Mouse (Mus musculus) C2C12 (cell line): ENCODE results near the gene Dhrs3. TPM values are rescaled to one million over a fixed set of nuclear protein-coding genes. Genes with fewer than 3 reads are reported as not detected.
A peak's percentile ranks its signal among the peaks of the same experiment; 100 is the strongest.

Experiments
- H3K27me3 ChIP-seq: one replicate; pipeline ENCODE4 v1.6.1; 2011; ENCODE audit not compliant: control insufficient read depth, insufficient read depth, insufficient read length
- H3K36me3 ChIP-seq: one replicate; pipeline ENCODE4 v1.6.1; 2011; ENCODE audit not compliant: control insufficient read depth, insufficient read depth
- H3K4me3 ChIP-seq: one replicate; pipeline ENCODE4 v1.5.1; 2011; ENCODE audit warnings: mild to moderate bottlenecking, control low read depth; ENCODE audit not compliant: poor library complexity, insufficient read depth, severe bottlenecking
- H3K79me2 ChIP-seq: one replicate; pipeline ENCODE4 v1.6.1; 2011; ENCODE audit not compliant: control insufficient read depth, insufficient read depth
- H3K79me3 ChIP-seq: one replicate; pipeline ENCODE4 v1.6.1; 2011; ENCODE audit warnings: low read depth, control low read depth
- H3ac ChIP-seq: one replicate; pipeline ENCODE3; 2011; ENCODE audit warnings: low read depth; ENCODE audit not compliant: control insufficient read depth, insufficient read length
- CEBPB ChIP-seq: IDR thresholded peaks from one replicate; pipeline ENCODE4 v1.6.1; 2011; ENCODE audit warnings: low read depth, mild to moderate bottlenecking, control low read depth, moderate library complexity
- CTCF ChIP-seq: IDR thresholded peaks from one replicate; pipeline ENCODE4 v1.5.1; 2011; ENCODE audit not compliant: control insufficient read depth, insufficient read depth, insufficient read length
- FOSL1 ChIP-seq: IDR thresholded peaks from one replicate; pipeline ENCODE4 v1.8.0; 2011; ENCODE audit warnings: mild to moderate bottlenecking, low read length; ENCODE audit not compliant: poor library complexity, insufficient read depth, severe bottlenecking
- MAX ChIP-seq: IDR thresholded peaks from one replicate; pipeline ENCODE4 v1.6.1; 2011; ENCODE audit warnings: mild to moderate bottlenecking, control low read depth
- MYOD1 ChIP-seq: IDR thresholded peaks from one replicate; pipeline ENCODE4 v1.6.1; 2011; ENCODE audit warnings: low read depth; ENCODE audit not compliant: control insufficient read depth, insufficient read length
- MYOG ChIP-seq: IDR thresholded peaks from one replicate; pipeline ENCODE4 v1.6.1; 2011; ENCODE audit not compliant: control insufficient read depth, insufficient read length; ENCODE audit errors: extremely low read depth
- USF1 ChIP-seq: IDR thresholded peaks from one replicate; pipeline ENCODE4 v1.6.1; 2011; ENCODE audit warnings: low read depth, mild to moderate bottlenecking, control low read depth, moderate library complexity
- long read RNA-seq, 2 experiments: library from polyadenylated mRNA; unstranded; transcript quantifications; one replicate each; pipeline ENCODE4 v2.0.0; 2019 to 2020
- polyA plus RNA-seq: library from polyadenylated mRNA; unstranded; fragments of >200 nt; fragmentation: generic; extraction: Trizol; gene quantifications from one replicate; pipeline ENCODE4 v1.2.1, GENCODE M21; 2012; ENCODE audit warnings: missing spikeins

The Dhrs3 gene
- 5.0 TPM for polyA plus RNA-seq
- long read RNA-seq, experiment 1, transcript Dhrs3-206 (6 exons, 2,337 nt) = major isoform, 16 of 25 reads
- long read RNA-seq, experiment 1, partial matches to known transcripts = 5 of 25 reads
- long read RNA-seq, experiment 1, other reads (novel, unspliced or antisense) = 3 of 25 reads
- long read RNA-seq, experiment 2, partial matches to known transcripts = 2 of 7 reads
- long read RNA-seq, experiment 2, other reads (novel, unspliced or antisense) = 0 of 7 reads

GRCm38 (mm10) chr4:144892133-144892936 is at the start of gene Dhrs3:
Gene Dhrs3, plus strand, starts transcription at chr4:144892827.
- Histone ChIP-seq H3K79me3 (no peaks in the 10 kb centered on the region), H3K79me2 (no peaks in the 10 kb centered on the region), H3K27me3 (no peaks in the 10 kb centered on the region), H3K36me3 (no peaks in the 10 kb centered on the region), H3K4me3 (peak within 1 kb of the TSS; percentile 28), H3ac (peak within 1 kb of the TSS; percentile 9)
- no peak for TF ChIP-seq MAX
- TF ChIP-seq MYOD1 = no peak
- no peak for TF ChIP-seq FOSL1
- no peak for TF ChIP-seq CTCF
- no peak for TF ChIP-seq MYOG
- TF ChIP-seq USF1 = no peak
- TF ChIP-seq CEBPB = no peak

- H3K79me3 ChIP-seq = no peaks in the 10 kb centered on the region
- no peaks in the 10 kb centered on the region for H3K79me2 ChIP-seq
- H3K36me3 ChIP-seq = no peaks in the 10 kb centered on the region
- TF ChIP-seq FOSL1 = no peak
- no peak for TF ChIP-seq USF1
- TF ChIP-seq MAX = no peak
- TF ChIP-seq CTCF = no peak
- no peak for TF ChIP-seq MYOD1
- no peak for TF ChIP-seq CEBPB
- no peak for TF ChIP-seq MYOG
- H3K4me3 ChIP-seq = no peak overlapping the region
- H3K27me3 ChIP-seq = no peaks in the 10 kb centered on the region
- H3ac ChIP-seq = no peak overlapping the region
Observed at GRCm38 (mm10) chr4:144861756-144862505, 30.7 kb upstream of the Dhrs3 start.

GRCm38 (mm10) chr4:144867926-144868325 is 24.7 kb upstream of the Dhrs3 start:
- H3K4me3 ChIP-seq = no peak overlapping the region
- no peaks in the 10 kb centered on the region for H3K79me2 ChIP-seq
- H3K79me3 ChIP-seq = no peaks in the 10 kb centered on the region
- H3K36me3 ChIP-seq = no peaks in the 10 kb centered on the region
- no peak for TF ChIP-seq CEBPB
- TF ChIP-seq USF1 = no peak
- no peak for TF ChIP-seq CTCF
- TF ChIP-seq FOSL1 = no peak
- TF ChIP-seq MAX = no peak
- TF ChIP-seq MYOG = no peak
- TF ChIP-seq MYOD1 = no peak
- no peak overlapping the region for H3ac ChIP-seq
- H3K27me3 ChIP-seq = no peaks in the 10 kb centered on the region

GRCm38 (mm10) chr4:144868584-144868983 is 24.0 kb upstream of the Dhrs3 start:
- Histone ChIP-seq H3K36me3 (no peaks in the 10 kb centered on the region), H3ac (no peak overlapping the region), H3K4me3 (no peak overlapping the region), H3K79me2 (no peaks in the 10 kb centered on the region), H3K79me3 (no peaks in the 10 kb centered on the region), H3K27me3 (no peaks in the 10 kb centered on the region)
- no peak for TF ChIP-seq USF1
- TF ChIP-seq MAX = no peak
- no peak for TF ChIP-seq MYOD1
- no peak for TF ChIP-seq FOSL1
- no peak for TF ChIP-seq MYOG

GRCm38 (mm10) chr4:144872905-144873304 is 19.7 kb upstream of the Dhrs3 start:
- Histone ChIP-seq H3K79me3 (no peaks in the 10 kb centered on the region), H3K79me2 (no peaks in the 10 kb centered on the region), H3K27me3 (no peaks in the 10 kb centered on the region), H3ac (no peak overlapping the region), H3K36me3 (no peaks in the 10 kb centered on the region), H3K4me3 (no peak overlapping the region)
- TF ChIP-seq MYOG (no peak), USF1 (no peak), FOSL1 (no peak), MYOD1 (no peak), CEBPB (no peak)
